Mouse (Mus musculus) limb, embryonic 11.5 days (tissue): ENCODE results near the gene Cadps2. TPM values are rescaled to one million over a fixed set of nuclear protein-coding genes. Genes with fewer than 3 reads are reported as not detected.

ENCODE experiments used
- ATAC-seq: fragments of 200-750 bp; cut with Nextera tagmentation; 2 replicates; pipeline ENCODE4 v1.8.0; 2017; ENCODE audit warnings: low read depth; ENCODE audit not compliant: insufficient number of reproducible peaks, low FRiP score, low TSS enrichment
- DNase-seq: peaks from one replicate; pipeline ENCODE4 v3.0.0-alpha.2; 2015; ENCODE audit warnings: low spot score
- H3K27ac ChIP-seq: fragments of 300-500 bp; sonication (generic); replicated peaks from 2 replicates; pipeline ENCODE4 v1.5.1; 2014; ENCODE audit warnings: low read depth, mild to moderate bottlenecking, low read length
- H3K27me3 ChIP-seq: fragments of 300-500 bp; sonication (generic); 2 replicates; pipeline ENCODE4 v1.6.1; 2014; ENCODE audit warnings: mild to moderate bottlenecking, low read length, mixed read lengths; ENCODE audit not compliant: control insufficient read depth, insufficient read depth
- H3K36me3 ChIP-seq: fragments of 300-500 bp; sonication (generic); 2 replicates; pipeline ENCODE4 v1.6.1; 2014; ENCODE audit warnings: mild to moderate bottlenecking, low read length, moderate library complexity, mixed read lengths; ENCODE audit not compliant: control insufficient read depth, insufficient read depth
- H3K4me1 ChIP-seq: fragments of 300-500 bp; sonication (generic); 2 replicates; pipeline ENCODE4 v1.6.1; 2014; ENCODE audit warnings: low read length, mixed read lengths; ENCODE audit not compliant: control insufficient read depth, insufficient read depth
- H3K4me2 ChIP-seq: fragments of 300-500 bp; sonication (generic); 2 replicates; pipeline ENCODE4 v1.6.1; 2014; ENCODE audit warnings: low read depth, mild to moderate bottlenecking, moderate library complexity; ENCODE audit not compliant: severe bottlenecking
- H3K4me3 ChIP-seq: fragments of 300-500 bp; sonication (generic); 2 replicates; pipeline ENCODE4 v1.5.1; 2014; ENCODE audit warnings: low read depth, low read length
- H3K9ac ChIP-seq: fragments of 300-500 bp; sonication (generic); 2 replicates; pipeline ENCODE4 v1.6.1; 2014; ENCODE audit warnings: mild to moderate bottlenecking, low read length
- H3K9me3 ChIP-seq: fragments of 300-500 bp; sonication (generic); 2 replicates; pipeline ENCODE4 v1.6.1; 2016; ENCODE audit warnings: low read length; ENCODE audit not compliant: control insufficient read depth
- WGBS: fragments of 180-500 bp; shearing (Covaris S2); extraction: QIAGEN DNeasy Blood & Tissue Kit; methylation state at CpG from one replicate; pipeline ENCODE4 v1.1.7; 2014; 5-methylcytosine and 5-hydroxymethylcytosine counted together
- polyA plus RNA-seq: library from polyadenylated mRNA; unstranded; fragments of >200 nt; fragmentation: Nextera tagmentation; extraction: Ambion mirVana; gene quantifications from 2 replicates; pipeline ENCODE4 v1.2.1, GENCODE M21; 2014

Cadps2 gene
- polyA plus RNA-seq, 1 experiment from 2014 or later = 3.3 TPM

DNA sequence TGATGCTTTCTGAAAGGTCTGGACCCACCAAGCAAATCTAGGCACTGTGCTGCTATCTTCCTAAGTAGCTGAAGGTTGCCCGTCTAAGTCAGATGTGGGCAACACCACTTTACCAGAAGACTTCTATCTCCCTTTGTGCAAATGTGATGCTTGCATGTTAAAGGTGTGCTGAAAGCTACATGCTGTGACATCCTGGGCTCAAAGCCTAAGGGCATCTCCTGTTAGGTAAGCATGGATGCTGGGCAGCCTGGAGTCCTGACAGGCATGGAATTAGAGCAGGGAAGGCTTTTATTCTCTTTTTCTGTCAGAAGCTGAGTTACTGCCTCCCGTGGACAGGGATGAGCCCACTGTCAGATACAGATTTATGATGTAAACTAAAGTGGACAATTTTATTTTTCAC is 348.8 kb downstream of the Cadps2 start:
- H3K36me3 ChIP-seq = no peaks in the 10 kb centered on the region

GRCm38 (mm10) chr6:23489046-23489445 is 350.2 kb downstream of the Cadps2 start:
- H3K4me3 ChIP-seq = no peak overlapping the region
- H3K9me3 ChIP-seq = no peaks in the 10 kb centered on the region
- WGBS = 86% methylated on average over 2 of the region's 2 CpGs
- no peak overlapping the region for H3K4me2 ChIP-seq
- H3K4me1 ChIP-seq = no peaks in the 10 kb centered on the region
- no peak for DNase-seq
- no peak overlapping the region for H3K27ac ChIP-seq
- H3K9ac ChIP-seq = no peak overlapping the region
- H3K27me3 ChIP-seq = no peaks in the 10 kb centered on the region
- no peaks in the 10 kb centered on the region for H3K36me3 ChIP-seq
- ATAC-seq = no peak

More for the DNA sequence above, 348.8 kb downstream of the Cadps2 start:
- 75% methylated on average over 2 of the region's 2 CpGs for WGBS
- Histone ChIP-seq H3K9ac (no peak overlapping the region), H3K27ac (no peak overlapping the region), H3K4me1 (no peaks in the 10 kb centered on the region), H3K4me3 (no peak overlapping the region), H3K27me3 (no peaks in the 10 kb centered on the region), H3K9me3 (no peaks in the 10 kb centered on the region), H3K4me2 (no peak overlapping the region)
- ATAC-seq (no peak), DNase-seq (no peak)

DNA sequence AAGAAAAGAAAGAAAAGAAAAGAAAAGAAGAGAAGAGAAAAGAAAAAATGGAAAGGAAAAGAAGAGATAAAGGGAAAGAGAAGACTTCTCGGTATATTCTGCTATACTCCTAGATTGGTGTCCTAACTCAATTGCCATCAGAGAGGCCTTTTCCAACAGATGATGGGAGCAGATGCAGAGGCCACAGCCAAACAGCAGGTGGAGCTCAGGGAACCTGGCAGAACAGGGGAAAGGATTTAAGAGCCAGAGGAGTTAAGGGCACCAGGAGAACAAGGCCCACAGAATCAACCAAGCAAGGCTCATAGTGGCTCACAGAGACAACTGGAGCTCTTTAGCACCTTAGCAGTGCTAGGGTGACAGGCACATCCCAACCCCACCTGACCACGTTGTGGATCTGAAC is 366.5 kb downstream of the Cadps2 start:
- H3K27ac ChIP-seq = no peak overlapping the region
- ATAC-seq = no peak
- H3K9me3 ChIP-seq = no peaks in the 10 kb centered on the region
- no peaks in the 10 kb centered on the region for H3K4me1 ChIP-seq
- H3K27me3 ChIP-seq = no peaks in the 10 kb centered on the region
- peak; percentile 45 for DNase-seq
- H3K36me3 ChIP-seq = no peaks in the 10 kb centered on the region
- H3K9ac ChIP-seq = no peak overlapping the region
- no peak overlapping the region for H3K4me3 ChIP-seq
- H3K4me2 ChIP-seq = no peak overlapping the region
- 69% methylated on average over 2 of the region's 2 CpGs for WGBS

GRCm38 (mm10) chr6:23471830-23472229 is 367.4 kb downstream of the Cadps2 start:
- Histone ChIP-seq H3K4me2 (no peak overlapping the region), H3K4me1 (no peaks in the 10 kb centered on the region), H3K4me3 (no peak overlapping the region), H3K9me3 (no peaks in the 10 kb centered on the region), H3K27me3 (no peaks in the 10 kb centered on the region), H3K9ac (no peak overlapping the region), H3K27ac (no peak overlapping the region), H3K36me3 (no peaks in the 10 kb centered on the region)
- no peak for DNase-seq
- 85% methylated on average over 2 of the region's 2 CpGs for WGBS
- ATAC-seq = no peak

GRCm38 (mm10) chr6:23467885-23468284 is 371.3 kb downstream of the Cadps2 start:
- no peaks in the 10 kb centered on the region for H3K9me3 ChIP-seq
- no peaks in the 10 kb centered on the region for H3K27me3 ChIP-seq
- ATAC-seq (no peak), DNase-seq (no peak)
- no peak overlapping the region for H3K4me2 ChIP-seq
- no peaks in the 10 kb centered on the region for H3K4me1 ChIP-seq
- no peaks in the 10 kb centered on the region for H3K36me3 ChIP-seq
- H3K27ac ChIP-seq = no peak overlapping the region
- no peak overlapping the region for H3K4me3 ChIP-seq
- H3K9ac ChIP-seq = no peak overlapping the region
- 70% methylated on average over 4 of the region's 4 CpGs for WGBS

DNA sequence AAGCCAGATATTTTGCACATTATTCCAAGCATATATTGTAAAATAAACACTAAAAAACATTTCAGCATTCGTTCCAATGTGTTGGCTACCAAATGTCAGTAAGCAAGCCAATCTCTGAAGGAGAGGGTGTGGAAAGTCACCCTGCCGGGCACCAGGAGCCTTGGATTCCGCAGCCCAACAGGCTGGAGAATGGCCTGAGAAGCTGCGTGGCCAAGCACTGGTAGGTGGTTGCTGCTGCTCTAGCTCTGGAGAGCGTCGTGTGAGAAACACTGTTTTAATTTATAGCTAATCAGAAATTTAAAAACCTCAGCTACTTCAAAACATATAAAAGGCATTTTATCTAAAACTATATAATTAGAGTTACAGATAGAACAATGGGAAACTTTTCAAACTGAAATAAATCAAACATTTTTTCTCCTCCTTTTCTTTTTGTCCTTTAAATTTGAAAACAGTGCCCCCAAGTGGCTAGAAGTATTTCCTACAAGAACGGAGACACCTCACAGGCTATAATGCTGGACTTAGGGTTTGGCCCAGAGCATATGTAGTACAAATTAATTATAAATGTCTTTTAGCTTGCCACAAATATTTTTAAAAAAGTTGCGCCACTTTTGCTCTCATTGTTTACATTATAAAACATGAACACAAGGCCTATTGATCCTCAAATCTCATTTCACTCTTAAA is 376.5 kb downstream of the Cadps2 start:
- H3K4me3 ChIP-seq = no peak overlapping the region
- no peaks in the 10 kb centered on the region for H3K9me3 ChIP-seq
- H3K27me3 ChIP-seq = no peaks in the 10 kb centered on the region
- H3K4me2 ChIP-seq = no peak overlapping the region
- H3K36me3 ChIP-seq = no peaks in the 10 kb centered on the region
- H3K27ac ChIP-seq = no peak overlapping the region
- DNase-seq (peak; percentile 29), ATAC-seq (0 out of 2 replicates have a peak, but pooled peaks have one; percentile 68)
- H3K4me1 ChIP-seq = no peaks in the 10 kb centered on the region
- WGBS = 23% methylated on average over 8 of the region's 8 CpGs
- H3K9ac ChIP-seq = no peak overlapping the region

DNA sequence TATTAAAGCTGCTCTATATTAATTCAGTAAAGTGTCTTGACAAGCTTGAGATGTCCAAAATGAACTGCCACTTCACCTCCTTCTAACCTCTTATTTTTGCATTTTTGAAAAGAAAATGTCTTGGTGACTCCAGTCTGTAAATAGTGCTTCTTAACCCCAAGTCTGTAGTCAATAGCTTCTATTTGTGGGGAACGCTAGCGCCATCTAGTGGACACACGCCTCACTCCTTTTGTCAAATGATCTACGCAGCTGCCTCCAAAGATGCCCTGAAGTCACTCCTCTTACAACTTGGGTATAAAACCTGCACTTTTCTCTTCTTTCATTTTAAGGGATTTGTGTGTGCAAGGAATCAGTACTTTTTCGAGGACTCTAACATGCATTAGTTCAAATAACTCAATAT is 381.5 kb downstream of the Cadps2 start:
- WGBS = under 1% methylated on average over 5 of the region's 5 CpGs
- no peaks in the 10 kb centered on the region for H3K4me1 ChIP-seq

DNA sequence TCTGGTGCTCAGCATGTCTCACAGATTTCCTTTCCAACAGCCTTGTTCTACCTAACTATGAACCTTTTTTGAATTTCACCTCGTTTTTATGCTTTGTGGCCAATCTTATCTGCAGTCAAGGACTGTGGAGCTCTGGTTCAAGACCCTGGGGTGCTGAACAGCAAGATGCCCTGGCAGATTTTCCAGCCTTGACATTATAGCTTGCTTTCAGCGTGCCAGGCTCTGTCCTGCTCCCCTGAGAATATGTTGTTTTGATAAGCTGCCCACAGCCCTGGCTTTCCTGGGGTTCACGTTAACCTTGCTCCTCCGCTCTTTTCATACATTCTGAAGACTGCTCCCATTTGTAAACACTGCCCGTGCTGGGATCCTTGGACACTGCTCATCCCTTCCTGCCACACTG is 385.3 kb downstream of the Cadps2 start:
- no peaks in the 10 kb centered on the region for H3K36me3 ChIP-seq
- no peaks in the 10 kb centered on the region for H3K9me3 ChIP-seq
- no peak overlapping the region for H3K4me3 ChIP-seq
- no peaks in the 10 kb centered on the region for H3K4me1 ChIP-seq
- 68% methylated on average over 5 of the region's 5 CpGs for WGBS
- no peak for ATAC-seq
- no peak overlapping the region for H3K27ac ChIP-seq
- no peak for DNase-seq
- H3K9ac ChIP-seq = no peak overlapping the region
- no peak overlapping the region for H3K4me2 ChIP-seq
- H3K27me3 ChIP-seq = no peaks in the 10 kb centered on the region

More for the DNA sequence above, 381.5 kb downstream of the Cadps2 start:
- Histone ChIP-seq H3K9ac (no peak overlapping the region), H3K27me3 (no peaks in the 10 kb centered on the region), H3K4me2 (no peak overlapping the region), H3K9me3 (no peaks in the 10 kb centered on the region), H3K27ac (no peak overlapping the region), H3K4me3 (no peak overlapping the region), H3K36me3 (no peaks in the 10 kb centered on the region)
- peak; percentile 88 for DNase-seq
- ATAC-seq = 0 out of 2 replicates have a peak, but pooled peaks have one; percentile 44

DNA sequence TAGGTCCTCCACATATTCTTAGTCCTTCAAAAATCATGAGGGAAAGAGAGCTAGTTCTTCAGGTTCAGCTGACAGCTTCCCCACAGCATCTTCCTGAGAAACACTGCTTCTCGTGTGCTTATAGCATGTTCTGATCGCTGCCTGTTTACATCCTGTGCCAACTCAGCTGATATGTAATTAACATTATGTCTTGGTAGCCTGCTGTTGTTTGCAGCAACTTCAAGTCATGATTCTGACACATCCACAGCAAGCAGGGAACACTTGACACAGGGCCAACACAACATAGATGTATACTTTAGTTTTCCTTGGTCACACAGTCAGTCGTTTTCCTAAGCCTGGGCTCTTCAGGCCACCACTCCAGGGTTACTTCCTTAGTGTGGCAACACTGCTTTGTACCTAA is 399.3 kb downstream of the Cadps2 start:
- no peak overlapping the region for H3K27ac ChIP-seq
- no peaks in the 10 kb centered on the region for H3K4me1 ChIP-seq
- no peak for ATAC-seq
- no peaks in the 10 kb centered on the region for H3K27me3 ChIP-seq
- no peak for DNase-seq
- H3K36me3 ChIP-seq = no peaks in the 10 kb centered on the region
- no peak overlapping the region for H3K4me3 ChIP-seq
- no peaks in the 10 kb centered on the region for H3K9me3 ChIP-seq
- 73% methylated on average over 3 of the region's 3 CpGs for WGBS
- H3K9ac ChIP-seq = no peak overlapping the region
- no peak overlapping the region for H3K4me2 ChIP-seq
